7 mouse cellular contexts compared by ENCODE assay signal in the genomic region with DNA sequence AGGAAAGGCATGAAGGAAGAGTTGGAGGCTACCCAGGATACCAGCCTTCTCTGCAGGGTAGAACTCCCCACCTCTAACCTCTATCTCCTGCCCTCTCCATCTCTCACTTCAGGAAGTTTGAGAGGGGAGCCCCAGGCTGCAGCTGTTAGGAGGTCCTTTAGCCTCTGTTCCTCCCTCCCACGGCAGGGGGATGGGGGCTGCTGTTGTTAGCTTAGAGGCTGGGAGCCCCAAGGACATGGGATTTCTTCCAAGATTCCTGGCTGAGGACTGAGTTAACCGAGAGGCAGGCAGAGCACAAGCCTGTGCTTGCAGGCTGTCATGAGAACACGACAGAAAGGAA. TPM values are rescaled to one million over a fixed set of nuclear protein-coding genes. Genes with fewer than 3 reads are reported as not detected.
DNase-seq lines count a peak whose midpoint lies in the region; ATAC-seq and TF ChIP-seq lines count a peak whose summit lies in the region.

No protein-coding gene starts in this region.

- no peaks in the 10 kb centered on the region for H3K36me3 ChIP-seq in embryonic facial prominence, embryonic 11.5 days (replicated peaks; ENCODE audit: control insufficient read depth, insufficient read depth, low read depth, low read length)
- no peaks in the 10 kb centered on the region for H3K36me3 ChIP-seq in hindbrain, embryonic 13.5 days
- no peaks in the 10 kb centered on the region for H3K36me3 ChIP-seq in liver, embryonic 13.5 days
- H3K36me3 ChIP-seq in stomach, postnatal 0 days (ENCODE audit: control insufficient read depth, insufficient read depth, low read length): no peaks in the 10 kb centered on the region
- H3K36me3 ChIP-seq in thymus, adult 2 months (ENCODE audit: control insufficient read depth, insufficient read depth, low read length): no peaks in the 10 kb centered on the region

- peak overlapping the region; percentile 70 for H3K27ac ChIP-seq in embryonic facial prominence, embryonic 11.5 days (replicated peaks; ENCODE audit: low read depth, low read length)
- H3K27ac ChIP-seq in hindbrain, embryonic 13.5 days: peak overlapping the region; percentile 63
- peak overlapping the region; percentile 29; the same call in 1 of the 2 replicates for H3K27ac ChIP-seq in liver, embryonic 13.5 days
- peak overlapping the region; percentile 88 for H3K27ac ChIP-seq in stomach, postnatal 0 days (replicated peaks)
- H3K27ac ChIP-seq in thymus, adult 2 months (ENCODE audit: control insufficient read depth, insufficient read depth, low read length): no peak overlapping the region

- no peak overlapping the region for H3K9ac ChIP-seq in embryonic facial prominence, embryonic 11.5 days (replicated peaks; ENCODE audit: low read length)
- H3K9ac ChIP-seq in hindbrain, embryonic 13.5 days: peak overlapping the region; percentile 30; the same call in 1 of the 2 replicates
- no peak overlapping the region for H3K9ac ChIP-seq in liver, embryonic 13.5 days
- peak overlapping the region; percentile 41; the same call in 1 of the 2 replicates for H3K9ac ChIP-seq in stomach, postnatal 0 days (ENCODE audit: low read length)

- no peak for DNase-seq in Patski (ENCODE audit: low read depth, low spot score)
- DNase-seq in embryonic facial prominence, embryonic 11.5 days (ENCODE audit: low spot score): peak; percentile 34
- DNase-seq in liver, embryonic 13.5 days: no peak
- no peak for DNase-seq in stomach, postnatal 0 days (ENCODE audit: low spot score)
- DNase-seq in thymus, adult 2 months: no peak
- no peak for DNase-seq in gastrocnemius, adult 18-20 months (ENCODE audit: low spot score)

- H3K27me3 ChIP-seq in Patski: no peaks in the 10 kb centered on the region
- H3K27me3 ChIP-seq in embryonic facial prominence, embryonic 11.5 days (ENCODE audit: control insufficient read depth, insufficient read depth, low read length): no peaks in the 10 kb centered on the region
- peaks cover 2% of the 10 kb centered on the region; the same call in 1 of the 2 replicates for H3K27me3 ChIP-seq in hindbrain, embryonic 13.5 days
- no peaks in the 10 kb centered on the region for H3K27me3 ChIP-seq in liver, embryonic 13.5 days
- H3K27me3 ChIP-seq in stomach, postnatal 0 days (ENCODE audit: control insufficient read depth, insufficient read depth, low read length): no peaks in the 10 kb centered on the region
- H3K27me3 ChIP-seq in thymus, adult 2 months (ENCODE audit: control insufficient read depth, insufficient read depth, low read length): no peaks in the 10 kb centered on the region

- H3K4me1 ChIP-seq in embryonic facial prominence, embryonic 11.5 days (ENCODE audit: control insufficient read depth, insufficient read depth, low read length): no peaks in the 10 kb centered on the region
- peaks cover 13% of the 10 kb centered on the region for H3K4me1 ChIP-seq in hindbrain, embryonic 13.5 days (replicated peaks)
- H3K4me1 ChIP-seq in liver, embryonic 13.5 days (replicated peaks): 0 out of 2 replicates have a peak, but pooled peaks cover 5% of the 10 kb centered on the region
- H3K4me1 ChIP-seq in stomach, postnatal 0 days (replicated peaks; ENCODE audit: control insufficient read depth, insufficient read depth): peaks cover 8% of the 10 kb centered on the region; the same call in 1 of the 2 replicates
- H3K4me1 ChIP-seq in thymus, adult 2 months (replicated peaks; ENCODE audit: control insufficient read depth, insufficient read depth, low read length): peaks cover 8% of the 10 kb centered on the region

- TF ChIP-seq POLR2A in thymus, adult 2 months (IDR thresholded peaks at IDR 0.05; ENCODE audit: control insufficient read depth, extremely low read depth, insufficient read depth, low read length, poor library complexity): no peak

- in situ Hi-C loops in Patski (cut with MboI; ENCODE audit: low pct_unique_long_range_greater_than_20kb): loop anchor here (5.0 to 25.0 kb wide), 3 partner anchors 171 to 801 kb away; a partner anchor contains a TSS

- no peak overlapping the region for H3K4me2 ChIP-seq in embryonic facial prominence, embryonic 11.5 days (ENCODE audit: low read depth, low read length)
- H3K4me2 ChIP-seq in hindbrain, embryonic 13.5 days: no peak overlapping the region
- H3K4me2 ChIP-seq in liver, embryonic 13.5 days: no peak overlapping the region
- no peak overlapping the region; the same call in 1 of the 2 replicates for H3K4me2 ChIP-seq in stomach, postnatal 0 days (replicated peaks; ENCODE audit: low read depth)

- TF ChIP-seq CTCF in Patski (IDR thresholded peaks at IDR 0.05): no peak
- peak; percentile 10; the same call in 1 of the 2 replicates for TF ChIP-seq CTCF in stomach, postnatal 0 days (IDR thresholded peaks at IDR 0.05; ENCODE audit: low read depth)
- no peak for TF ChIP-seq CTCF in thymus, adult 2 months (IDR thresholded peaks at IDR 0.05; ENCODE audit: borderline replicate concordance, control insufficient read depth, extremely low read depth, insufficient read depth, low read length, poor library complexity)

- no peaks in the 10 kb centered on the region for H3K9me3 ChIP-seq in embryonic facial prominence, embryonic 11.5 days (replicated peaks; ENCODE audit: control insufficient read depth, low read length)
- H3K9me3 ChIP-seq in hindbrain, embryonic 13.5 days: no peaks in the 10 kb centered on the region
- no peaks in the 10 kb centered on the region for H3K9me3 ChIP-seq in liver, embryonic 13.5 days (replicated peaks)
- no peaks in the 10 kb centered on the region for H3K9me3 ChIP-seq in stomach, postnatal 0 days (ENCODE audit: control insufficient read depth, low read length)

- H3K4me3 ChIP-seq in embryonic facial prominence, embryonic 11.5 days (ENCODE audit: low read depth, low read length): no peak overlapping the region
- H3K4me3 ChIP-seq in hindbrain, embryonic 13.5 days: no peak overlapping the region
- H3K4me3 ChIP-seq in liver, embryonic 13.5 days (replicated peaks): no peak overlapping the region
- no peak overlapping the region for H3K4me3 ChIP-seq in stomach, postnatal 0 days (ENCODE audit: low read depth, low read length)
- no peak overlapping the region for H3K4me3 ChIP-seq in thymus, adult 2 months (ENCODE audit: control insufficient read depth, insufficient read depth, low read length)

- CTCF ChIA-PET in Patski (lab: Charles Lee): interaction anchor here (0.7 to 1.3 kb wide), 6 partner anchors 9 to 341 kb away, joined by 3 to 7 read pairs (median 4); no protein-coding TSS in a partner anchor

- TF ChIP-seq EP300 in stomach, postnatal 0 days (optimal IDR thresholded peaks at IDR 0.05): no peak

- peak; percentile 11 for ATAC-seq in Patski
- ATAC-seq in embryonic facial prominence, embryonic 11.5 days (replicated peaks; ENCODE audit: insufficient number of reproducible peaks, low FRiP score, low TSS enrichment, low read depth): no peak
- peak; percentile 2; the same call in 1 of the 2 replicates for ATAC-seq in hindbrain, embryonic 13.5 days (ENCODE audit: low FRiP score)
- ATAC-seq in liver, embryonic 13.5 days (ENCODE audit: low read depth): no peak
- no peak; the same call in 1 of the 2 replicates for ATAC-seq in stomach, postnatal 0 days (ENCODE audit: low FRiP score, low TSS enrichment)

- POLR2A ChIA-PET in Patski (lab: Charles Lee): no interaction called here

- WGBS in embryonic facial prominence, embryonic 11.5 days: 32% methylated on average over 3 of the region's 3 CpGs
- WGBS in hindbrain, embryonic 13.5 days: 34% methylated on average over 3 of the region's 3 CpGs
- WGBS in liver, embryonic 13.5 days (ENCODE audit: insufficient replicate concordance): 46% methylated on average over 3 of the region's 3 CpGs
- WGBS in stomach, postnatal 0 days: 7% methylated on average over 3 of the region's 3 CpGs
- 70% methylated on average over 3 of the region's 3 CpGs for WGBS in thymus, adult 2 months

RNA-seq across cellular contexts. Expression of a gene that starts 8.6 kb away (rescaled TPM):
- polyA plus RNA-seq in Patski (2021): not detected
- 20.9 and 184 TPM in 2 replicates for polyA plus RNA-seq in embryonic facial prominence, embryonic 11.5 days (2014; fragmentation: Nextera tagmentation; extraction: Ambion mirVana)
- polyA plus RNA-seq in hindbrain, embryonic 13.5 days (2015; fragmentation: Nextera tagmentation; extraction: Ambion mirVana): not detected in 2 replicates
- polyA plus RNA-seq in liver, embryonic 13.5 days (2015; fragmentation: Nextera tagmentation; extraction: Ambion mirVana): not detected in 2 replicates
- 0.12 and 0.24 TPM in 2 replicates for polyA plus RNA-seq in stomach, postnatal 0 days (2015; fragmentation: Nextera tagmentation; extraction: Ambion mirVana)
- 2.2 and 4.9 TPM in 2 replicates for polyA plus RNA-seq in thymus, adult 2 months (2012; rRNA removed)
- not detected for total RNA-seq in gastrocnemius, adult 18-20 months (2021)

RNA-seq across cellular contexts. Expression of a gene that starts 27.5 kb away (rescaled TPM):
- polyA plus RNA-seq in Patski (2021): 167 TPM
- polyA plus RNA-seq in embryonic facial prominence, embryonic 11.5 days (2014; fragmentation: Nextera tagmentation; extraction: Ambion mirVana): 206 and 225 TPM in 2 replicates
- 234 and 244 TPM in 2 replicates for polyA plus RNA-seq in hindbrain, embryonic 13.5 days (2015; fragmentation: Nextera tagmentation; extraction: Ambion mirVana)
- 223 and 239 TPM in 2 replicates for polyA plus RNA-seq in liver, embryonic 13.5 days (2015; fragmentation: Nextera tagmentation; extraction: Ambion mirVana)
- 155 and 161 TPM in 2 replicates for polyA plus RNA-seq in stomach, postnatal 0 days (2015; fragmentation: Nextera tagmentation; extraction: Ambion mirVana)
- 102 and 114 TPM in 2 replicates for polyA plus RNA-seq in thymus, adult 2 months (2012; rRNA removed)
- total RNA-seq in gastrocnemius, adult 18-20 months (2021): 10 to 100 TPM; 62.1 to 62.7 TPM

RNA-seq across cellular contexts. Expression of a gene that starts 49.2 kb away (rescaled TPM):
- polyA plus RNA-seq in Patski (2021): 17.4 TPM
- polyA plus RNA-seq in embryonic facial prominence, embryonic 11.5 days (2014; fragmentation: Nextera tagmentation; extraction: Ambion mirVana): 1.5 and 2.5 TPM in 2 replicates
- polyA plus RNA-seq in hindbrain, embryonic 13.5 days (2015; fragmentation: Nextera tagmentation; extraction: Ambion mirVana): 4.5 and 4.6 TPM in 2 replicates
- 11.0 and 11.6 TPM in 2 replicates for polyA plus RNA-seq in liver, embryonic 13.5 days (2015; fragmentation: Nextera tagmentation; extraction: Ambion mirVana)
- polyA plus RNA-seq in stomach, postnatal 0 days (2015; fragmentation: Nextera tagmentation; extraction: Ambion mirVana): 0.83 and 1.2 TPM in 2 replicates
- 1.4 and 1.6 TPM in 2 replicates for polyA plus RNA-seq in thymus, adult 2 months (2012; rRNA removed)
- total RNA-seq in gastrocnemius, adult 18-20 months (2021): under 1 TPM; 0.66 to 0.69 TPM

Comparison
In these comparisons a context has a peak if more than half of its experiments do, and no peak if none do; other contexts are left out.
1. ATAC-seq: peak in Patski (single experiment) and hindbrain, embryonic 13.5 days (single experiment); none in embryonic facial prominence, embryonic 11.5 days (single experiment), liver, embryonic 13.5 days (single experiment) and stomach, postnatal 0 days (single experiment).
2. H3K9ac ChIP-seq: peak in hindbrain, embryonic 13.5 days (single experiment) and stomach, postnatal 0 days (single experiment); none in embryonic facial prominence, embryonic 11.5 days (single experiment) and liver, embryonic 13.5 days (single experiment).